Mouse (Mus musculus) retina, postnatal 7 days (tissue): ENCODE results near the gene Sh2d6.
"Not testable (repeated sequence)": the region's sequence is repeated elsewhere in the genome, so short reads cannot be mapped to it uniquely, and the experiment has no call there.

Experiments used
- DNase-seq: peaks from one replicate; pipeline ENCODE4 v3.0.0-alpha.2; 2012; ENCODE audit warnings: low read depth, low spot score

Gene Sh2d6

DNA sequence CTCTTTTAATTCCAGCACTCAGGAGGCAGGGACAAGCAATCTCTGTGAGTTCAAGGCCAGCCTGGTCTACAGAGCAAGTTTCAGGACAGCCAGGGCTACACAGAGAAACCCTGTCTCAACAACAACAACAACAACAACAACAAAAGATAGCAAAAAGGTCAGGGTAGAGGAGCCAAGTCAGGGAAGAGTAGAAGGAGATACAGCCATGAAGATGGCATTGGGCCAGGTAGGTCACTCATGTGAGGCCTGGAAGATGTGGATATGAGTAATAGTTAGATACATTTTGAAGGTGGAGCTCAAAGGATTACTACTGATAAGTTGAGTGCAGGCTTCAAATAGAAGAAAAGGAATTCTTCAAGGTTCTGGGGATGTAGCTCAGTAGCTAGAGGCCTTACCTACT, 18.2 kb downstream of the Sh2d6 start:
- DNase-seq = no peak

- DNase-seq = no peak
Measured at GRCm38 (mm10) chr6:72498950-72499349, 22.6 kb downstream of the Sh2d6 start.

- no peak for DNase-seq
Measured at GRCm38 (mm10) chr6:72492892-72493291, 28.6 kb downstream of the Sh2d6 start.

GRCm38 (mm10) chr6:72491151-72491550, 30.4 kb downstream of the Sh2d6 start:
- DNase-seq = no peak

DNA sequence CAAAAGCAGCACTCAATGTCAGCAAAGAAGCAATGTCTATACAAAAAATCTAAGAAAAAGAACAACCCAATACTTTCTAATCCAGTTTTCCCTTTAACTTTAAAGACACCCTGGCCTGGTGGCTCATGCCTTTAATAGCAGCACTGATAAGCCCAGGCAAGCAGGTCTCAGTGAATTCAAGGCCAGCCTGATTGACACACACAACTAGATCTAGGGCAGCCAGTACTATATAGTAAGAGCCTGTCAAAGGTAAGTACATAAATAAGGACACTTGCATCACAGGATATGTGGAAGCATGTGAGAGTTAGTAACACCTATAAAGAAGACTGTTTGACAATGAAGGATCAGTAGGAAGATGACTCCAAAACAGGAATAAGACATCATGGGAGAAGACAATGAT, 32.0 kb downstream of the Sh2d6 start:
- no peak for DNase-seq

- no peak for DNase-seq
Measured at GRCm38 (mm10) chr6:72488850-72489249, 32.7 kb downstream of the Sh2d6 start.

DNA sequence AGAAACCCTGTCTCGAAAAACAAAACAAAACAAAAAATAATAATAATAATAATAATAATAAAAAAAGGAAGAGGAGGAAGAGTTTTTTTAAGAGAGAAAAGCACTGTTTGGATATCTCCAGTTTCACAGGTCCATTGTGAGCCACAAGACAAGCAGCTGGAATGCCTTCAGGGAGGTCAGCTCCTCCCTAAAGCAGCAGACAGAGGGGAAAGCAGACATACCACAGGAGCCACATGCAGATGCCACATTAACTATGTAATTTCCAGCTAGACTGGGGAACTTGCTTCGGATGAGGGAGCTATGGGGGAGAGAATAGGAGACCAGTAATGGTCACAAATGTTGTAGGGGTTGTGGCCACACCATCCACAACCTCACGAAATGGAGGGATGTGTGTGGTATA, 34.2 kb downstream of the Sh2d6 start:
- no peak for DNase-seq

- no peak for DNase-seq
Measured at GRCm38 (mm10) chr6:72486307-72486706, 35.2 kb downstream of the Sh2d6 start.

GRCm38 (mm10) chr6:72484887-72485286, 36.6 kb downstream of the Sh2d6 start:
- no peak for DNase-seq

GRCm38 (mm10) chr6:72482156-72482555, 39.4 kb downstream of the Sh2d6 start:
- DNase-seq = no peak

DNA sequence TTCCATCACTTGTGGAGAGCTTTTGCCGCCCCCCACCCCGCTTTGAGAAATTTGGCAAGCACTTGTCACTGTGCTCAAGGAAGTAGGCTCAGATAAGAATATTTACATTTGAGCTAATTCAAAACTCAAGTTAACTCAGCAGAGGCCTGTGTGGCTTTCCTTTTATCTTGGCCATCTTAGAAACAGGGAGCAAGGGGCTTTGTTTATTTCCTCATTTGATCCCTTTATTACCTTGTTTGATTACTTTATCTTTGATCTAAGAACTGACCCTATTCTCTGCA, 41.1 kb downstream of the Sh2d6 start:
- no peak for DNase-seq

GRCm38 (mm10) chr6:72479645-72480421, 41.7 kb downstream of the Sh2d6 start:
- no peak for DNase-seq

DNA sequence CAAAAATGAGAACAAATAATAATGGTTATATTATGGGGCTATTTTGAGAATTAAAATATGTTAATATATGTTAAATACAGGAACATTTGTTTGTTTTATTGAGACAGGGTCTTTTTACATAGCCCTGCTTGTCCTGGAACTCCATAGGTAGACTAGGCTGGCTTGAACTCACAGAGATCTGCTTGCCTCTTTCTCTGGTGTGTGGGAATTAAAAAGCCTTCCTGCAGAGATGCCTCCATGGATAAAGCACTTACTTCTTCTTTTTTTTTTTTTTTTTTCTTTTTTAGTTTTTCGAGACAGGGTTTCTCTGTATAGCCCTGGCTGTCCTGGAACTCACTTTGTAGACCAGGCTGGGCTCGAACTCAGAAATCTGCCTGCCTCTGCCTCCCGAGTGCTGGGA, 42.8 kb downstream of the Sh2d6 start:
- not testable (repeated sequence) for DNase-seq

- DNase-seq = no peak
Measured at GRCm38 (mm10) chr6:72477621-72478020, 43.9 kb downstream of the Sh2d6 start.

- no peak for DNase-seq
Measured at GRCm38 (mm10) chr6:72476836-72477235, 44.7 kb downstream of the Sh2d6 start.

- DNase-seq = no peak
Measured at GRCm38 (mm10) chr6:72475221-72475985, 46.1 kb downstream of the Sh2d6 start.

DNA sequence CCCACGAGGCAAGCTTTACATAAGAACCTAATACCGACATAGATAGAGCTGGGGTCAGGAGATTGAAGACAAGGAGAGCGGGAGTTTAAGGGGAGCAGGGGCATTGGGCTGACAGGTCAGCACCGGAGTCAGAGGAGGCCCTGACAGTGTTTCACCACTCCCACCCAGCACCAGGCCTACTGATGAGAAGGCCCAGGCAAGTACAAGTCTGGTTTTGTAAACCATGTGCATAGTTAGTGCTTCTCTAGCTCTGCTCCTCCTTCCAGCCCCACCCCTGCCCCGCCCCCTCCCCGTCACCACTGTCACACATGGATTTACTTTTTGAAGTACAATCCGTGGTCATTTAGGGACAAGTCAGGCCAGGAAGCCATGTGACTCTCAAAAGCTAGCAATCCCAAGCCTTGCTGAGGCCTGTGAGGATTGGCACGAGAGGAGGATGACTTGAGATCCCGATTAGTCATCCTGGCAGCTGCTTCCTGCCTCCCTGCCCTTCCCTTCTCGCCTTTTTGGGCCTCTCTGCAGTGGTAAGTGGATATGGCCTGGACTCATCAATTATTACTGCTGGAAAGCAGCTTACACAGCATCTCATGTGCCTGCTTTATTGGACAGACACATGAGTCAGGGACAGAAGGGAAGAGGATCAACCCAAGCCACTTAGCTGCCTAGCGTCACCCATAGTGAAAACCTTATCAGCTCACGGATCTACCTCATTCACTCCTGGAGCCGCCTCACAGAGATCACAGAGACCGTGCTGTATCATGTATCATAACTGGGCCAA, 48.1 kb downstream of the Sh2d6 start:
- DNase-seq = peak; percentile 56

DNA sequence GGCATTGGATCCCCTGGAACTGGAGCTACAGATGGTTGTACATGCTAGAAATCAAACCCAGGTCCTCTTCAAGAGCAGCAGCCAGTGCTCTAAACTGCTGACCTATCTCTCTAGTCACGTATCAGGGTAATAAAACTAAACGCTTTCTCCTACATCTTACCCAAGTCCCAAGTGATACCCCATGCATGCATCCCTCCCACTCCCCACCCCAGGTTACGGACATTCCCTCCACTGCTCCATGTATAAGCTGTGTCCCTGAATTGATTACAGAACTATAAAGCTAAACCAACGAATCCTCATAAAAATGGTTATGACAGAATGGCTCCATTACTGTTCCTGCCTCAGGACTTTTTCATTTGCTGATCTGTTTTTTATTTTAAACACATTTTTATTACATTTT, 55.3 kb downstream of the Sh2d6 start:
- DNase-seq = no peak

DNA sequence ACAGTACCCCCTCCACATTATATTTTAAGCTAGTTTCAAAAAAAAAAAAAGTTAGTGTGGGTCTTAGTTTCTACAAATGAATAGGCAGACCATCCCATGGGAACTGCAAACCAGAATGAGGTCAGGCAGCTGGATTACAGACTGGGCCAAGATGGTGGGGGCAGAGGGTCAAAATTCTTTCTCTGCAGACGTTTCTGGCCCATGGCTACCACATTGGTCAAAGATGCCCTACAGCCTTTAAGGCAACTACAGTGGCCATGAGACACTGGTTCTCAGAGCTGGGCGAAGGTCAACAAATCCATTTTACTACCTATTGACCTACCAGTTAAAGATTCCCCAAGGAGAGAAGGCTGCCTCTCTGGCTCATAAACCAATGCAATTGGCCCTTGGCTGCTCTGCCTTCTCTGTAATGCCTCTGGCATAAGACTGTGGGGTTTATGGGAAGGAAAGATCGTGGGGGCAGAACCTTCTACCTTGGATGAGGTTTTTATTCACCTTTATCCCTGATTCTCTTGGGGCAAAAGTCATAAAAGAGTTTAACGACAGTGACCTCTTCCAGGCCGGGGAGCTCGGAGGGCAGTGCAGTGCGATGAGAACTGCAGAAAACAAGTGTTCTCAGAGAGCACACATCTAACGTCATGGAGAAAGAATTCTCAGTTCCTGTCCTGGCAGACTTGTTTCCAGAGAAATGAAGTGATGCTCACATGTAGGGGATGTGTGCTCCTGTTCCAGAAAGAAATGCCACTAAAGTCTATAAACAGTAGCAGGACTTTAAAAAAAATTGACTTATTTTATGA, 55.9 kb downstream of the Sh2d6 start:
- DNase-seq = no peak
